Mouse (Mus musculus) forebrain, embryonic 14.5 days (tissue): ENCODE measurements at regions not wholly inside any gene's neighbourhood (a gene's known extent, or its start where the extent isn't known, plus 50 kb on each side); places are given as distances from the start of the nearest gene placed in this dataset.
A peak's percentile ranks its signal among the peaks of the same experiment; 100 is the strongest.

ENCODE experiments used
- ATAC-seq: fragments of 200-750 bp; cut with Nextera tagmentation; 2 replicates; pipeline ENCODE4 v1.8.0; 2017; ENCODE audit warnings: mild to moderate bottlenecking, moderate library complexity
- DNase-seq: peaks from one replicate; pipeline ENCODE4 v3.0.0-alpha.2; 2015; ENCODE audit warnings: low spot score
- H3K27ac ChIP-seq: fragments of 300-500 bp; sonication (generic); 2 replicates; pipeline ENCODE4 v1.5.1; 2014; ENCODE audit warnings: low read depth, mild to moderate bottlenecking, control low read depth, low read length, moderate library complexity
- H3K27me3 ChIP-seq: fragments of 300-500 bp; sonication (generic); replicated peaks from 2 replicates; pipeline ENCODE4 v1.6.1; 2014; ENCODE audit warnings: low read length, control low read depth, mixed read lengths; ENCODE audit not compliant: control insufficient read depth, insufficient read depth
- H3K36me3 ChIP-seq: fragments of 300-500 bp; sonication (generic); 2 replicates; pipeline ENCODE4 v1.6.1; 2014; ENCODE audit warnings: low read length, control low read depth; ENCODE audit not compliant: control insufficient read depth, insufficient read depth
- H3K4me1 ChIP-seq: fragments of 300-500 bp; sonication (generic); 2 replicates; pipeline ENCODE4 v1.6.1; 2014; ENCODE audit warnings: antibody characterized with exemption, low read length, control low read depth; ENCODE audit not compliant: control insufficient read depth, insufficient read depth
- H3K4me2 ChIP-seq: fragments of 300-500 bp; sonication (generic); 2 replicates; pipeline ENCODE4 v1.6.1; 2014; ENCODE audit warnings: mild to moderate bottlenecking, control low read depth, low read length
- H3K4me3 ChIP-seq: fragments of 300-500 bp; sonication (generic); 2 replicates; pipeline ENCODE4 v1.5.1; 2014; ENCODE audit warnings: low read depth, low read length, control low read depth
- H3K9ac ChIP-seq: fragments of 300-500 bp; sonication (generic); 2 replicates; pipeline ENCODE4 v1.6.1; 2014; ENCODE audit warnings: mild to moderate bottlenecking, low read length, control low read depth, moderate library complexity
- H3K9me3 ChIP-seq: fragments of 300-500 bp; sonication (generic); replicated peaks from 2 replicates; pipeline ENCODE4 v1.6.1; 2016; ENCODE audit warnings: low read length, control low read depth, mixed read lengths; ENCODE audit not compliant: control insufficient read depth
- WGBS: fragments of 180-500 bp; shearing (Covaris S2); extraction: QIAGEN DNeasy Blood & Tissue Kit; methylation state at CpG from one replicate; pipeline ENCODE4 v1.1.7; 2014; 5-methylcytosine and 5-hydroxymethylcytosine counted together

GRCm38 (mm10) chr5:149338016-149338696 lies 73.4 kb upstream of the Medag start:
- Histone ChIP-seq H3K9me3 (no peaks in the 10 kb centered on the region), H3K4me3 (no peak overlapping the region), H3K4me2 (no peak overlapping the region), H3K27me3 (no peaks in the 10 kb centered on the region), H3K36me3 (no peaks in the 10 kb centered on the region), H3K9ac (no peak overlapping the region), H3K4me1 (no peaks in the 10 kb centered on the region), H3K27ac (peak overlapping the region; percentile 61; the same call in 1 of the 2 replicates)
- WGBS = 65% methylated on average over 15 of the region's 15 CpGs
- DNase-seq (peak; percentile 69), ATAC-seq (peak; percentile 52; the same call in 1 of the 2 replicates)

GRCm38 (mm10) chr5:149338697-149339078 lies 72.9 kb upstream of the Medag start:
- WGBS = 68% methylated on average over 5 of the region's 5 CpGs
- Histone ChIP-seq H3K4me1 (no peaks in the 10 kb centered on the region), H3K9me3 (no peaks in the 10 kb centered on the region), H3K36me3 (no peaks in the 10 kb centered on the region), H3K4me2 (no peak overlapping the region), H3K9ac (no peak overlapping the region), H3K4me3 (no peak overlapping the region), H3K27ac (0 out of 2 replicates have a peak overlapping the region, but pooled peaks have one; percentile 61), H3K27me3 (no peaks in the 10 kb centered on the region)
- DNase-seq (no peak), ATAC-seq (no peak)

GRCm38 (mm10) chr5:149340361-149340760 lies 71.2 kb upstream of the Medag start:
- Histone ChIP-seq H3K9me3 (no peaks in the 10 kb centered on the region), H3K4me2 (no peak overlapping the region), H3K4me1 (no peaks in the 10 kb centered on the region), H3K4me3 (no peak overlapping the region), H3K9ac (no peak overlapping the region), H3K27ac (no peak overlapping the region), H3K27me3 (no peaks in the 10 kb centered on the region), H3K36me3 (no peaks in the 10 kb centered on the region)
- WGBS = 67% methylated on average over 7 of the region's 7 CpGs
- DNase-seq (no peak), ATAC-seq (no peak)

GRCm38 (mm10) chr5:149341461-149341860 lies 70.1 kb upstream of the Medag start:
- ATAC-seq = no peak
- H3K27ac ChIP-seq = no peak overlapping the region
- DNase-seq = no peak
- no peak overlapping the region for H3K4me2 ChIP-seq
- no peak overlapping the region for H3K9ac ChIP-seq
- no peak overlapping the region for H3K4me3 ChIP-seq
- 64% methylated on average over 6 of the region's 6 CpGs for WGBS
- H3K4me1 ChIP-seq = no peaks in the 10 kb centered on the region
- no peaks in the 10 kb centered on the region for H3K27me3 ChIP-seq
- no peaks in the 10 kb centered on the region for H3K36me3 ChIP-seq
- no peaks in the 10 kb centered on the region for H3K9me3 ChIP-seq

- DNase-seq = no peak
- Histone ChIP-seq H3K4me2 (no peak overlapping the region), H3K9ac (no peak overlapping the region), H3K36me3 (no peaks in the 10 kb centered on the region), H3K4me3 (no peak overlapping the region), H3K9me3 (no peaks in the 10 kb centered on the region), H3K27ac (no peak overlapping the region), H3K4me1 (no peaks in the 10 kb centered on the region), H3K27me3 (no peaks in the 10 kb centered on the region)
- 90% methylated on average over 21 of the region's 21 CpGs for WGBS
- ATAC-seq = no peak
Measured at GRCm38 (mm10) chr5:149343610-149344527, 67.7 kb upstream of the Medag start.

GRCm38 (mm10) chr5:149344528-149344855 lies 67.1 kb upstream of the Medag start:
- Histone ChIP-seq H3K9me3 (no peaks in the 10 kb centered on the region), H3K27me3 (no peaks in the 10 kb centered on the region), H3K4me2 (no peak overlapping the region), H3K9ac (no peak overlapping the region), H3K36me3 (no peaks in the 10 kb centered on the region), H3K4me3 (no peak overlapping the region), H3K4me1 (no peaks in the 10 kb centered on the region), H3K27ac (no peak overlapping the region)
- ATAC-seq (no peak), DNase-seq (no peak)
- WGBS = 92% methylated on average over 4 of the region's 4 CpGs

GRCm38 (mm10) chr5:149345161-149345560 lies 66.4 kb upstream of the Medag start:
- 89% methylated on average over 6 of the region's 6 CpGs for WGBS

GRCm38 (mm10) chr5:149349685-149350084 lies 61.9 kb upstream of the Medag start:
- Histone ChIP-seq H3K4me3 (no peak overlapping the region), H3K27me3 (no peaks in the 10 kb centered on the region), H3K9me3 (no peaks in the 10 kb centered on the region), H3K36me3 (no peaks in the 10 kb centered on the region), H3K4me2 (no peak overlapping the region), H3K27ac (no peak overlapping the region), H3K9ac (no peak overlapping the region), H3K4me1 (peaks cover 13% of the 10 kb centered on the region)
- ATAC-seq = no peak
- DNase-seq = no peak
- WGBS = 39% methylated on average over 8 of the region's 8 CpGs

More at GRCm38 (mm10) chr5:149345161-149345560, 66.4 kb upstream of the Medag start:
- no peaks in the 10 kb centered on the region for H3K9me3 ChIP-seq
- H3K4me2 ChIP-seq = no peak overlapping the region
- DNase-seq (no peak), ATAC-seq (no peak)
- H3K9ac ChIP-seq = no peak overlapping the region
- H3K27ac ChIP-seq = no peak overlapping the region
- H3K36me3 ChIP-seq = no peaks in the 10 kb centered on the region
- no peak overlapping the region for H3K4me3 ChIP-seq
- no peaks in the 10 kb centered on the region for H3K27me3 ChIP-seq
- no peaks in the 10 kb centered on the region for H3K4me1 ChIP-seq
